Mouse (Mus musculus) cerebellum, postnatal 14 days (tissue): ENCODE measurements around the gene Hmcn1.

Experiments
- DNase-seq, 2 experiments: peaks; one replicate each; pipeline ENCODE4 v3.0.0; 2021; ENCODE audit warnings: mixed read lengths in 2 of 2

Gene Hmcn1

GRCm38 (mm10) chr1:150873231-150873630, 120.0 kb downstream of the Hmcn1 start:
- peak; percentile 75 to 84 for DNase-seq

- no peak for DNase-seq
Measured at GRCm38 (mm10) chr1:150872105-150872504, 121.1 kb downstream of the Hmcn1 start.

GRCm38 (mm10) chr1:150869189-150869588, 124.0 kb downstream of the Hmcn1 start:
- DNase-seq, result no peak

- DNase-seq, result no peak
Measured at GRCm38 (mm10) chr1:150866615-150867014, 126.6 kb downstream of the Hmcn1 start.

GRCm38 (mm10) chr1:150857779-150858178, 135.5 kb downstream of the Hmcn1 start:
- DNase-seq, result no peak

GRCm38 (mm10) chr1:150833448-150833847, 159.8 kb downstream of the Hmcn1 start:
- no peak for DNase-seq

GRCm38 (mm10) chr1:150829851-150830250, 163.4 kb downstream of the Hmcn1 start:
- DNase-seq, result no peak

GRCm38 (mm10) chr1:150827169-150827568, 166.1 kb downstream of the Hmcn1 start:
- no peak for DNase-seq

- no peak for DNase-seq
Measured at GRCm38 (mm10) chr1:150824334-150825005, 168.8 kb downstream of the Hmcn1 start.

- no peak for DNase-seq
Measured at GRCm38 (mm10) chr1:150816035-150816807, 177.0 kb downstream of the Hmcn1 start.

GRCm38 (mm10) chr1:150814917-150815316, 178.3 kb downstream of the Hmcn1 start:
- DNase-seq, result no peak

- DNase-seq, result no peak
Measured at GRCm38 (mm10) chr1:150813381-150813780, 179.9 kb downstream of the Hmcn1 start.

GRCm38 (mm10) chr1:150806864-150807263, 186.4 kb downstream of the Hmcn1 start:
- DNase-seq, result no peak

GRCm38 (mm10) chr1:150805466-150805865, 187.8 kb downstream of the Hmcn1 start:
- no peak for DNase-seq

GRCm38 (mm10) chr1:150804235-150805099, 188.8 kb downstream of the Hmcn1 start:
- DNase-seq, result no peak

GRCm38 (mm10) chr1:150802642-150803041, 190.6 kb downstream of the Hmcn1 start:
- DNase-seq, result no peak

- peak; percentile 9 to 21 for DNase-seq
Measured at GRCm38 (mm10) chr1:150800611-150801263, 192.5 kb downstream of the Hmcn1 start.

GRCm38 (mm10) chr1:150798651-150799050, 194.6 kb downstream of the Hmcn1 start:
- peak; percentile 42 to 59 for DNase-seq

GRCm38 (mm10) chr1:150786746-150787145, 206.5 kb downstream of the Hmcn1 start:
- DNase-seq, result no peak

GRCm38 (mm10) chr1:150783070-150783842, 210.0 kb downstream of the Hmcn1 start:
- DNase-seq, result no peak

- peak; percentile 51 to 56 for DNase-seq
Measured at GRCm38 (mm10) chr1:150779902-150780301, 213.3 kb downstream of the Hmcn1 start.

- no peak for DNase-seq
Measured at GRCm38 (mm10) chr1:150776741-150777140, 216.5 kb downstream of the Hmcn1 start.
